Mouse (Mus musculus): ENCODE data around the gene Ubac2.

GRCm38 (mm10) chr14:121918266-121918665, 39.8 kb downstream of the Ubac2 start:
- TF ChIP-seq MAFK (IDR thresholded peaks at IDR 0.05; ENCODE audit: insufficient read depth, low read depth, low read length) (no peak), HCFC1 (IDR thresholded peaks at IDR 0.05; ENCODE audit: borderline replicate concordance, insufficient read depth, low read length) (no peak), ZNF384 (IDR thresholded peaks at IDR 0.05; ENCODE audit: low read depth, low read length) (no peak), CHD2 (IDR thresholded peaks at IDR 0.05; ENCODE audit: low read depth, low read length) (no peak), ZC3H11A (IDR thresholded peaks at IDR 0.05; ENCODE audit: borderline replicate concordance, low read depth, low read length) (no peak)

All from ES-E14 (cell line).